Mouse (Mus musculus) splenic B cell, adult 2 months (primary cell): Measurements from ENCODE around the gene Catsperd.
"Not testable (repeated sequence)": the region's sequence is repeated elsewhere in the genome, so short reads cannot be mapped to it uniquely, and the experiment has no call there.

Source experiments
- DNase-seq: peaks from one replicate; pipeline ENCODE4 v3.0.0-alpha.2; 2011; ENCODE audit warnings: low read depth, low spot score
- H3K27me3 ChIP-seq: 2 replicates; pipeline ENCODE4 v1.6.1; 2012; ENCODE audit warnings: mild to moderate bottlenecking, low read length, moderate library complexity, mixed read lengths; ENCODE audit not compliant: control insufficient read depth, poor library complexity, insufficient read depth, severe bottlenecking
- H3K36me3 ChIP-seq: 2 replicates; pipeline ENCODE4 v1.6.1; 2012; ENCODE audit warnings: mild to moderate bottlenecking, low read length, moderate library complexity, mixed read lengths; ENCODE audit not compliant: control insufficient read depth, poor library complexity, insufficient read depth, severe bottlenecking

Gene Catsperd

DNA sequence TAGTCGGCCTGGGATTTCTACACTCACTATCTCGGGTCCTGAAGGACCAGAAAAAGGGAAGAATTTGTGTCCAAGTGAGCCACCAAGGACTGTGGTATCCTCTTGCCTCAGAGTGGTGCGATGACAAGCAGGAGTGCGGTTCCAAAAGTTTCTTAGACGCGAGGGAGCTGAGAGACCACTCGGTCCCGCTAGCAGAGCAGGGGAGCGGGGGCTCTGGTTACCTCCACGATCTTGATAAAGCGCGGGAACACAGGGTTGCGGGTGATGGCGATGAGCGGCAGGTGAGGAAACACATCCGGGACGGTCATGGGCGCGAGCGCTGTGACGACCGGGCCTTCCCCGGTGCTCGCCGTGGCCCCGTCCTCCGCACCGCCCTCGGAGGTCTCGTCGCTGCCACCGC is 1.7 kb upstream of the Catsperd start:
- Histone ChIP-seq H3K36me3 (peaks cover 4% of the 10 kb centered on the region), H3K27me3 (no peaks in the 10 kb centered on the region)
- DNase-seq: no peak

- Histone ChIP-seq H3K27me3 (no peaks in the 10 kb centered on the region), H3K36me3 (peaks cover 4% of the 10 kb centered on the region)
- peak; percentile 100 for DNase-seq
These were observed 1.0 kb upstream of the Catsperd start, which contains the start of gene Lonp1 for GRCm38 (mm10) chr17:56626754-56627470. TSS of gene Lonp1 (minus strand) at chr17:56626887.

DNA sequence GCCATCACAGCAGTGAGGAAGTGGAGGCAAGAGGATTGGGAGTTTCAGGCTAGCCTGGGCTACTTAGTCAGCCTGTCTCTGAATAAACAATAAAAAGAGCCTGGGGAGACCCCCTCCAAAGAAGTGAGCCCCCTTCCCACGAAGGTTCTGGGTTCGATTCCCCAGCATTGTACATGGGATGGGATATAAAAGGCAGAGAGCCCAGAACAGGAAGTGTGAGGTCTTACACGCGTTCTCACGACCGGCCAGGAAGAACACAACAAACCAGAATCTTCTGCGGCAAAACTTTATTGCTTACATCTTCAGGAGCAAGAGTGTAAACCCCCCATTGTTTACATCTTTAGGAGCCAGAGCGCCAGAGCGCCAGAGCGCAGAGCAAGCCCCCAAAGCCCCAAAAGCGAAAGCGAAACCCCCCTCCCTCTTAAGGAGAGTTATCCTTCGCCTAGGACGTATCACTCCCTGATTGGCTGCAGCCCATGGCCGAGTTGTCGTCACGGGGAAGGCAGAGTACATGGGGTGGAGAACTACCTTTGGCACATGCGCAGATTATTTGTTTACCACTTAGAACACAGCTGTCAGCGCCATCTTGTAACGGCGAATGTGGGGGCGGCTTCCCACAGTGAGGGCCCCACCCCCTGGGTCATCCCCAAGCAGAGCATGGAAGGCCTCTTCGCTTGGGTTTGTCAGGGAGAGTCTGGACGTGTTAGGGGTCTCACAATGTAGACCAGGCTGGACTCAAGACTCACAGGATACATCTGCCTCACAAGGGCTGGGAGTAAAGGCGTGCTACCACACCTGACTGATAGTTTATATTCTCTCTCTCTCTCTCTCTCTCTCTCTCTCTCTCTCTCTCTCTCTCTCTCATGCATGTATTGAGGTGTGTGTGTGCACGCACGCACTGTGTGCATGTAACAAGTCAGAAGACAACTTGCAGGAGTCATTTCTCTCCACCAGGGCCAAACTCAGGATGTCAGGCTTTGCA is 2.1 kb downstream of the Catsperd start:
- not testable (repeated sequence) for H3K36me3 ChIP-seq, H3K27me3 ChIP-seq, DNase-seq

- no peak for DNase-seq
- no peaks in the 10 kb centered on the region for H3K36me3 ChIP-seq
- H3K27me3 ChIP-seq: no peaks in the 10 kb centered on the region
These were observed 3.9 kb downstream of the Catsperd start for GRCm38 (mm10) chr17:56631807-56632206.

DNA sequence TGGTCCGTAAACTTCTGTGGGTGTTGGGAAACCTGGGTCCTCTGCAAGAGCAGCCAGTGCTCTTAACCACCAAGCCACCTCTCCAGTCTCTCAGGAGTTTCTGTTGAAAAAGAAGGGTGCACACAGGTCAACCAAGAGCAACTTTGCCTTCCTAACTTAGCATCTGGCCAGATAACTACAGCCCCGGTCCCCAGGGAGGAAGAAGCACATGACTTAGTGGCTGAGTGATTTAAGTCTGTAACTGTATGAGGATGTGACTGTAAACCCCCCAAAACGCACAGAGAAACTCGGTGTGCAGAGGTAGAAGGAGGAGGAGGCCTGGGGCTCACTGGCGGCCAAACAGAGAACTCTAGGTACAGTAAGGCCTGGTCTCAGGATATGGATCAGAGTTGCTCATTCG is 6.1 kb downstream of the Catsperd start:
- Histone ChIP-seq H3K36me3 (no peaks in the 10 kb centered on the region), H3K27me3 (no peaks in the 10 kb centered on the region)
- DNase-seq: peak; percentile 84

- Histone ChIP-seq H3K27me3 (no peaks in the 10 kb centered on the region), H3K36me3 (no peaks in the 10 kb centered on the region)
- no peak for DNase-seq
These were observed 15.3 kb downstream of the Catsperd start for GRCm38 (mm10) chr17:56643237-56643636.

DNA sequence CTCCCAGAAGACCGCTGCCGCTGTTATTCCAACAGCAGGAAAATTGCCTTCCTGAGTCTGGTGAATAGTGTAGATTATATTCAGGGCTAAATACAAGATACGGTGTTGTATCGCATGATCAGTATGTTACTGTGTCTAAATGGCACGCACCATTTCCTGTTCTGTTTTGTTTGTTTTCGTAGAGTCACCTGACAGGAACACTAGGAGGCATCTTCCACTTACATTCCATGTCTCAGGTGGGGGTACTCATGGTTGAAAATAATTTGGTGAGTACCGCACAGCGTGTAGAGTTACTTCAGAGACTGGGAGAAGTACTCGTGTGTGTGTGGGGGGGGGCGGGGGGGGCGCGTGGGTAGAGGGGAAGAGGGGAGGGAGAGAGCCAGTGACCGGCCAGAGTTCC is 19.6 kb downstream of the Catsperd start:
- Histone ChIP-seq H3K36me3 (no peaks in the 10 kb centered on the region), H3K27me3 (no peaks in the 10 kb centered on the region)
- DNase-seq: no peak

DNA sequence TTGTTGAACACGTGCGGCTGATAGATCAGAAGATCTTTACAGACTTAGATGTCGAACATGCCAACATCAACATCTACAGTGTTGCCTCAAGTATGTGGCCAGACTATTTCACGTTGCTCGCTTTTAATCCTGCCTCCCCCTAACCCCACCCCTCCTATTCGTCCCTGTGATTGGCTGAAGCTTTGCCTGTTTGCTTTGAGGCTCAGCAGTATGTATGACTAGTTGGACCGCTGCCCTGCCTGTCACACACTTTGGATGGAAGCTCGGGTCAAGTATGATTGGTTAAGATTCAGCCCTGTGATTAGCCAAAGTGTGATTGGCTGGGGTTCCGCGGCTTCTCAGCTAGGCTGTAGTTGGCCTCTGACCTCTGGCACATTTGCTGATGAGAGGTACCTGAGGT is 23.9 kb downstream of the Catsperd start:
- Histone ChIP-seq H3K27me3 (no peaks in the 10 kb centered on the region), H3K36me3 (no peaks in the 10 kb centered on the region)
- DNase-seq: no peak

- no peak for DNase-seq
- H3K27me3 ChIP-seq: no peaks in the 10 kb centered on the region
- H3K36me3 ChIP-seq: no peaks in the 10 kb centered on the region
These were observed 26.8 kb downstream of the Catsperd start for GRCm38 (mm10) chr17:56654771-56655170.

GRCm38 (mm10) chr17:56655311-56655710 is 27.4 kb downstream of the Catsperd start:
- no peaks in the 10 kb centered on the region for H3K27me3 ChIP-seq
- no peaks in the 10 kb centered on the region for H3K36me3 ChIP-seq

DNA sequence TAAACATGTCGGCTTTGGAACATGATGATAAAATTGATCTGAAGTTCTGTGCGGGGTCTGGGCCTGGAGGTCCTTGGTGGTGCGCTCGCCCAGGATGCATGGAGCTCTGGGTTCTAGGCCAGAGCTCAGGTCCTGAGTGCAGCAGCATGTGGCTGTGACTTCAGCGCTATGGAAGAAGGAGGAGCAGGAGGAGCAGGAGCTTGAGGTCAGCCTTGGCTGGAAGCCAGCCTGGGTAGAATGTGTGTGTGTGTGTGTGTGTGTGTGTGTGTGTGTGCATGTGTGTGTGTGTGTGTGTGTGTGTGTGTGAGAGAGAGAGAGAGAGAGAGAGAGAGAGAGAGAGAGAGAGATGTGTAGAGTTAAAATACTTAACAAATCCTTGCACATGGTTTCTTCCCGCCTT is 28.2 kb downstream of the Catsperd start:
- Histone ChIP-seq H3K27me3 (no peaks in the 10 kb centered on the region), H3K36me3 (no peaks in the 10 kb centered on the region)
- no peak for DNase-seq

More at GRCm38 (mm10) chr17:56655311-56655710, 27.4 kb downstream of the Catsperd start:
- DNase-seq: no peak

- DNase-seq: no peak
- no peaks in the 10 kb centered on the region for H3K27me3 ChIP-seq
- no peaks in the 10 kb centered on the region for H3K36me3 ChIP-seq
These were observed 35.7 kb downstream of the Catsperd start for GRCm38 (mm10) chr17:56663659-56664058.

DNA sequence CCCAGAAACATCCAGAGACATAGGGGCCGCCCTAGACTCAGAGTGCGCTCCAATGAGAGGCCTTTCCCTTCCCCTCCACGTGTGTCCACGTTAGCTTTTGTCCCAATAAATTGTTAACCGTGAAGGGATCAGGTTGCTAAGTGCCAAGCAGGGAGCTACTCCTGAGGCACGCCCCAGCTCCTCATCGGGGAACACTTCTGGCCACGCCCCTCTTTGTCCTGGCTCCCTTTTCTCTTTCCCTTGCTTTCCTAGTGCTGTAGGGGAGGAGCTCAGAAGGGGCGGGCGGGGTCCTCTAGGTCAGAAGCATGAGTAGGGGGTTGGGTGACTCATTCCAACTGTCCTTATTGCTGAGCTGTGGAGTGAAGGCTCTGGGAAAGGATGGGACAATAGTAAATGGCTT is 36.4 kb downstream of the Catsperd start:
- H3K36me3 ChIP-seq: no peaks in the 10 kb centered on the region
- DNase-seq: no peak
- H3K27me3 ChIP-seq: no peaks in the 10 kb centered on the region

- Histone ChIP-seq H3K27me3 (no peaks in the 10 kb centered on the region), H3K36me3 (no peaks in the 10 kb centered on the region)
- DNase-seq: no peak
These were observed 38.4 kb downstream of the Catsperd start for GRCm38 (mm10) chr17:56666384-56666783.

- no peaks in the 10 kb centered on the region for H3K36me3 ChIP-seq
- H3K27me3 ChIP-seq: no peaks in the 10 kb centered on the region
- DNase-seq: no peak
These were observed 39.6 kb downstream of the Catsperd start for GRCm38 (mm10) chr17:56667591-56667990.
